Mouse (Mus musculus): ENCODE data around the gene Pomt2. TPM values are rescaled to one million over a fixed set of nuclear protein-coding genes. Genes with fewer than 3 reads are reported as not detected.

Pomt2 gene
- 4.8 and 7.1 TPM in 2 replicates for polyA plus RNA-seq (2012; rRNA removed; ENCODE audit: low replicate concordance)

GRCm38 (mm10) chr12:87147395-87148089 lies at the start of gene Pomt2:
TSS of gene Pomt2 (minus strand) at chr12:87147968.

DNA sequence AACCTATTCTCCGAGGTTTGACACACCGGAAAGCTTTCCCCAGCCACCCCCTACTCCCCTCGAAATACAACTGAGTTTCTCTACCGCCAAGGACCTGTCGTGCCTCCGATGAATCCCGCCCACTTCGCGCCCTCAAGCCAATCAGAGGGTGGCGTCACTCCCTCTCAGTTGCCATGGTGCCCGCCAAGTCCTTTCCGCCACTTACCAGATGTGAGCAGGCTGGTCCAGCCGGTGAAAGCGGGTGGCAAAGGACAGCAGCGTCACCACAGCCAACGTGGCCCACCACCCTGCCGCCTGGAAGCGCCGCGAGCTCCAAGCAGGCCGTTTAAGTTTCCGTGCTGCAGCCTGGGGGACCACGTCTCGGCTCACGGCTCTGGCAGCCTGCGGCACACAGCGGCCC lies 802 bp downstream of the Pomt2 start, which contains the start of gene Gstz1:
Gstz1 (plus strand) TSS at position 200 of the 400 bp plus-strand sequence.

DNA sequence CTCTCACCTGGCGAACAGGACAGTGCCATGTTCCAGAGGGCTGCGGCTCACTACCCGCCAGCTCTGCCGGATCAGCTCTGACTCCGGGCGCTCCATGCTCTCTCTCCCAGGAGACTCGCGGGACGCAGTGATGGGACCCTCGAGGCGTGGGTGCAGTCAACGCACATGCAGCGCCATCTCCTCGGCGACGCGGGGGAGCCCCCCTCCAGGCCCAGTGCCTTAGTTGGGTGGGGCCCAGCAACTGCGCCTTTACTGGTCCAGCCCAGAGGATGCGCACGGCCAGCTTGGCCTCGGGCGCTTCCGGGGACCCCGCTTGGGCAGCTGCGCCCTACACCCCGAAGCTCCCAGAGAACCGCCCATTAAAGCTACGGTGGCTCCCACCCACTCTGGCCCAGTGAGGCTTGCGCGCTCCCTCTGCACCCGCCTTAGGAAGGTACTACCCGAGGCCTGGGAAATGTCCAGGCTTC lies 45.6 kb downstream of the Pomt2 start, which contains the start of gene Ngb:
Ngb (minus strand) TSS at position 375 of the 467 bp plus-strand sequence.

Other genes starting within 250 kb of the Pomt2 start
- 14.6 and 21.0 TPM in 2 replicates for gene Cipc, start 200.9 kb downstream of the Pomt2 start, polyA plus RNA-seq (2012; rRNA removed; ENCODE audit: low replicate concordance)
- gene Zdhhc22, start 157.5 kb downstream of the Pomt2 start, polyA plus RNA-seq (2012; rRNA removed; ENCODE audit: low replicate concordance): not detected in 2 replicates
- gene Tmem63c, start 126.6 kb downstream of the Pomt2 start, polyA plus RNA-seq (2012; rRNA removed; ENCODE audit: low replicate concordance): 0.09 and 0.28 TPM in 2 replicates
- gene Ngb, start 45.4 kb downstream of the Pomt2 start, polyA plus RNA-seq (2012; rRNA removed; ENCODE audit: low replicate concordance): 3.3 and 3.7 TPM in 2 replicates
- 31.7 and 33.0 TPM in 2 replicates for gene Gstz1, start 803 bp downstream of the Pomt2 start, polyA plus RNA-seq (2012; rRNA removed; ENCODE audit: low replicate concordance)
- not detected in 2 replicates for gene Samd15, start 51.8 kb upstream of the Pomt2 start, polyA plus RNA-seq (2012; rRNA removed; ENCODE audit: low replicate concordance)
- 0.31 and 0.55 TPM in 2 replicates for gene Tmed8, start 52.5 kb upstream of the Pomt2 start, polyA plus RNA-seq (2012; rRNA removed; ENCODE audit: low replicate concordance)
- 0.08 and 0.82 TPM in 2 replicates for gene Noxred1, start 90.8 kb upstream of the Pomt2 start, polyA plus RNA-seq (2012; rRNA removed; ENCODE audit: low replicate concordance)
- 15.0 and 21.8 TPM in 2 replicates for gene Vipas39, start 118.3 kb upstream of the Pomt2 start, polyA plus RNA-seq (2012; rRNA removed; ENCODE audit: low replicate concordance)
- 16.8 and 18.5 TPM in 2 replicates for gene Ahsa1, start 118.5 kb upstream of the Pomt2 start, polyA plus RNA-seq (2012; rRNA removed; ENCODE audit: low replicate concordance)
- gene Ism2, start 151.7 kb upstream of the Pomt2 start, polyA plus RNA-seq (2012; rRNA removed; ENCODE audit: low replicate concordance): 0.14 and 0.50 TPM in 2 replicates
- 13.2 and 22.4 TPM in 2 replicates for gene Sptlc2, start 240.4 kb upstream of the Pomt2 start, polyA plus RNA-seq (2012; rRNA removed; ENCODE audit: low replicate concordance)